Mouse (Mus musculus): ENCODE measurements around the gene Spopl.
"Not testable (repeated sequence)": the region's sequence is repeated elsewhere in the genome, so short reads cannot be mapped to it uniquely, and the experiment has no call there.

Gene Spopl

DNA sequence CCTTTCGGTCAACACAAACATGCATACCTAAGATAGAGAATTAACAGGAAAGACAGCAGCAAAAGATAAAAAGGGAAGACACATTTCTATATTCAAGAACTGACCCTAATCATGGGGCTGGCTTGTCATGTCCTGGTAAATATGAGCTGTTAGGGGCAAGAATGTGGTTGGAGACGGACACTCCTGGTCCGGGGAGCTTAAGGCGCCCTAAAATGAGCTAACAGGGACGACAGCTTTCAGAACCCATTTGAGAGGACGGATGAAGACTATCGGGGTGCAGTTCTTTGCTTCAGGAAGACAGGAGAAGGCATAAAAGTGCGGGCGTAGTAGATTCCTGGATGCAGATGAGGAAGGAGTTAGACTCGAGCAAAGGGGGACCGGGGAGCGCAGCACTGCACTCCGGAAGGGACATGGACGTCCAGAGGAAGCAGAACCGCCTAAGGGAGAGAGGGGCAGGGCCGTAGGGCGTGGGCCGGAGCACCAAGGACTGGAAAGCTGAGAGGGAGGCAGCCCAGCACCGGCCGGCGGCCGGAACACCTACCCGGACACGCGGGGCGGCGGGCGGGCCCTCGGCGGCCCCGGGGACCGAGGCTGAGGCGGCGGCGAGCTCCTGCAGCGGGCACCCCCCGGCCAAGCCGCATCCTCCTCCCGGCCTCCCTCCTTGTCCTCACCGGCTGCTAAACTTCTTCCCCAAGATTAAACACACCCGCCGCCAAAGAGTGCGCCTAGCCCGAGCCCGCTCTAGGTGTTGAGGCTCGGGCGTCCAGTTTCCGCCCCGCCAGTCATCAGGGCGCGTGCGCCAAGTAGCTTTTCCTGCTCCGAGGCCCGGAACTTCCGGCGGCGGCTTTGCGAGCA, at the start of gene Spopl:
TSS of gene Spopl (minus strand) at position 805 of the 855 bp plus-strand sequence.
- peak; percentile 66 to 81 for DNase-seq (ENCODE audit: low spot score in 2 of 2)

DNA sequence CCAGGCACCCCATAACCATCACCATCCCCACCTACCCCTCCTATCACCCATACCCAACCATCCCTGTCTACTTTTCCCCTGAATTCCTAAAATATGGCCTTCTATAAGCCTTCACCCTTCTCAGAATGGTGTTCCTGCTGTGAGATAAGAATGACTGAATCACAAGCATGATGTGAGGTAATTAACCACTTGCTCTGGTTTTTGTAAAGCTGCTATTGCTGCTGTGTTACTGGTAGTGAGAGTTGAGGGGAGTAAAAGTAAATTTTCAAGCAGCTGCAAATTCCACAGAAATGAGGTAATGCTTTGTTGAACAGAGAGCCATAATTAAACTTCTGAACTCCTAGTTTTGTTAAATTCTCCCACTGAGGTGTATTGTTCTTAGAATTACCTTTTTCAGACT, 48.2 kb upstream of the Spopl start:
- no peak for DNase-seq (ENCODE audit: low spot score in 2 of 2)

DNA sequence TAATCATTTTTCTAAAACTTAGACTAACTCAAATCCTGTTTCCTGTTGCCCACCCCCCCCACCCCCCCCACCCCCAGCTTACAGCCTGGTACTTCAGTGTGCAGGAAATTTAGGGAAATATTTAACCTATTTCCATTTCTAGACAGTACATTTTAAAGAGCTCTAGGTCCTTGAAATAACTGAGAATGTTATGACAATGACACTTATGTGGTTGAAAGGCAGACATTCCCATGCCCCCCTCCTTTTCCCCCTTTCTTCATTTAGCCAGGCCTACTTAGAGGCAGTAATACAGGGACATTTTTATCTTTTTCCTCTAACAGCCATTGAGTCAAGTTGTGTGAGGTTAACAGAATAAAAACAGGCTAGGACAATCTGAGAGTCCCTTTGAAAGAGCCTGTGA, 46.1 kb upstream of the Spopl start:
- no peak for DNase-seq (ENCODE audit: low spot score in 2 of 2)

DNA sequence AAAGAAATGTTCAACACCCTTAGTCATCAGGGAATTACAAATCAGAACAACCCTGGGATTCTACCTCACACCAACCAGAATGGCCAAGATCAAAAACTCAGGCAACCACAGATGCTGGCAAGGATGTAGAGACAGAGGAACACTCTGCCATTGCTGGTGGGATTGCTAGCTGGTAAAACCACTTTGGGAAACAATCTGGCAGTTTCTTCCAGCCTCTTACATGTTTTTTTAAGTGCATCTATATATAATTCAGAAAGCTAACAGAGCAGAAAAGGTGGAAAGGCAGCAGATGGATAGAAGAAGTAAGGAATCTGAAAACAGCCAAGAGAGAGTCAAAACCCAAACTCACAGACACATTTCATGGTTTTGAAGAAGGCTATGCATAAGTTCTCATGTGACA, 33.5 kb upstream of the Spopl start:
- no peak for DNase-seq (ENCODE audit: low spot score in 2 of 2)

DNA sequence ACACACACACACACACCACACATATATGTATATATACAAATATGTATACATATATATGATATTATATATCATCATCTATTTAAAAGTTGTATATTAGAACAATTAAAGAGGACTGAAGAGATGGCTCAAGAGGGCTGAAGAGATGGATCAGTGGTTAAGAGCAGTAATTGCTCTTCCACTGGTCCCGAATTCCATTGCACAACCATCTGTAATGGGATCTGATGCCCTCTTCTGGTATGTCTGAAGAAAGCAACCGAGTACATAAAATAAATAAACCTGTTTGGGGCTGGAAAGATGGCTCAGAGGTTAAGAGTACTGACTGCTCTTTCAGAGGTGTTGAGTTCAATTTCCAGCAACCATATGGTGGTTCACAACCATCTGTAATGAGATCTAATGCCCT, 16.9 kb upstream of the Spopl start:
- DNase-seq (ENCODE audit: low spot score in 2 of 2) = no peak

DNA sequence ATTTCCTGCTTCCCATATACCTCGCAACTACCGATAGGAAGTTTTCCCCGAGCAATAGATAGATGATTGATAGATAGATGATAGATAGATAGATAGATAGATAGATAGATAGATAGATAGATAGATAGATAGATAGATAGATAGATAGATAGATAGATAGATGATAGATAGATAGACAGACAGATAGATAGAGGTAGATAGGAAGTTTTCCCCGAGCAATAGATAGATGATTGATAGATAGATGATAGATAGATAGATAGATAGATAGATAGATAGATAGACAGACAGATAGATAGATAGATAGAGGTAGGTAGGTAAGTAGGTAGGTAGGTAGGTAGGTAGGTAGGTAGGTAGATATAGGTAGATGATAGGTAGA, 239 bp upstream of the Spopl start:
- not testable (repeated sequence) for DNase-seq (ENCODE audit: low spot score in 2 of 2)

DNA sequence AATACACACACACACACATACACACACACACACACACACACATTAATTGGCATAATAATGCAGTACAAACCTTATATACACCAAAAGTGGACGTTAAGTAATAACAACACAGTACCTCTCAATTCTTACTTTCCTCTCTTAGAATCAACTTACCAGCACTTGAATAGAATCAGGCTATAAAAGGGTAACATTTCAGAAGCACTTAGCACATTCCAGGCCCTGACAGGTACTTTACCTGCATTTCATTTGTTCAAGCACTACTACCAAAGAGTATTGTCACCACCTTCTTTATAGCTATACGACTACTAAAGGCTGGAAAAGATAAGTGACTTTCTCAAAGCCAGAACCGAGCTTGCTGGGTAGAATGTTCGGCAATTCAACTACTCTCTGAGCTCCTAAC, 1.3 kb downstream of the Spopl start:
- no peak for DNase-seq (ENCODE audit: low spot score in 2 of 2)

DNA sequence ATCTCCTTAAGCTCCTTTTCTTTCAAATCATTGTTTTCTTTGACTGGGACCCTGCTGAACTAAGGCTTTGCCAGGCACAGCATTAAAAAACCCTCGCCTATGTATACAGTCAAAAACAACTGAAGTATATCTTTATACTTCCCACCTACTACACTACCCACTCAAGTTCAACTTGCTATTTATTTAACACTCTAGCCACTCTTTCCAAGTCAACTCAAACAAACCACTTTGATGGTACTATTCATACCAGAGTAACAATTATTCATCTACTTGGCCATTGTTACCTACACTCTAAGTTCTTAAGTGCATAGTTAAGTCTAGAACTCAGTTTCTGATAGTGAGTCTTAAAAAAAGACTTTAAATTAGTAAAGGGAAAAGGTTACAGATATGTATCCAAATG, 3.1 kb downstream of the Spopl start:
- no peak for DNase-seq (ENCODE audit: low spot score in 2 of 2)

DNA sequence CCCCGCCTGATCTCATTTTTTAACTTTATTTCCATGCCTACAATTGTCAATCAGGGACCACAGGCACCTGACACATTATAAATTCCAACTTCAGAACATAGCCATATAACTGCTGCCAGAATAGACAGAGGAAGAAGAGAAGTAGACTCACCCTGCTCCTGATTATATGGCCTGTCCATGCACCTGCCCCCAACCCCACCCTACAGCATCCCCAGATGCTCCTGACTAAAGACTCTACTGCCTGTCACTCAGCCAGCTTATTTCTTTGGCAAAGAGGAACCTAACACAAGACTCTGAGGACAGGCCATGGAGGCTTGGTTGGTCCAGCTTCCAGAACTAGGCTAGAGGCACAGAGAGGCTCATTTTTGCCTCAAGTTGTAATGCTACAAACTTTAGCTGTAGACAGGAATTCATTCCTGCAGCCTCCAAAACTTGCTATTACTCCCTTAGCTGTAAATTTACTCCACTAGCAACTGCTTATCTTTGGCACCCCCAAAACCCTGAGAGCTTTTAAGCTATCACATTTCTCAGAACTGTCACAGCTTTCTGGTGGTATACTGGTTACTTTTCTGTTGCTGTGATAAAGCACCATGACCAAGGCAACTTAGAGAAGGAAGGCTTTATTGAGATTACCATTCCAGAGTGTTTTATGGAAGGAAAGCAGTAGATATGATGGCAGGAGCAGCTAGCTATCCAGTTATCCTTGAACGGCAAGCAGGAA, 6.7 kb downstream of the Spopl start:
- DNase-seq (ENCODE audit: low spot score in 2 of 2) = no peak

DNA sequence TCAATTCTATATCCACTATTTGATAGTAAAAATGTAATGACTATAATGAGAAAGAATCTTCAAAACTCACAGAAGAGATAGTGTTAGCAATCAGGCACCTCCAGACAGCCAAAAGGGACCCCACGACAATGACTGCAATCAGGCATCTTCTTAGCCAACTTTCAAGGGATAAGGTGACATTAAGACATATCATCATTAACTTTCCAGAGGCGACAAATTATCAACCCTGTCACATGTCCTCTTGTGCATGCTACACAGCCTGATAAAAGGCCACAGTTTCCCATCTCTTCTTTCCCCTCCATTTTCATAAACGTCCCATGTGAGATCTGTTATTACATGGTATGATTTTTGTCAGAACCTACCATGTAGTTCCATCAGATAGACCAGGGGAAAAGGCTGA, 9.0 kb downstream of the Spopl start:
- no peak for DNase-seq (ENCODE audit: low spot score in 2 of 2)

DNA sequence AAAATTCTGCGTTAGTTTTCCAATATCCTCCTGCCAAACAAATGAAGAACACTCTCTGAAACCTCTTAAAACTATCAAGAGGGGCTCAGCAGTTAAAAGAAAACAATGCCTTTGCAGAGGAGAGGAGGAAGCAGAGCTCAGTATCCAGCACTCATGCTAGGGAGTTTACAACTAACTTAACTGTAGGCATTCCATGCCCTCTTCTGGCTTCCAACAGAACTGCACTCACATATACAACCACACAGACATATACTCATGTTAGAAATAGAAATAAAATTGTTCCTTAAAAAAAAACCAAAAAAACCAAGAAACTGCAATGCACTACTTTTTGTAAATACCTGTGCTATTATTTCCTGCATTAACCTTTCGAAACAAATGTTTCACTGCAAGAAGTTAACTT, 12.7 kb downstream of the Spopl start:
- DNase-seq (ENCODE audit: low spot score in 2 of 2) = no peak

DNA sequence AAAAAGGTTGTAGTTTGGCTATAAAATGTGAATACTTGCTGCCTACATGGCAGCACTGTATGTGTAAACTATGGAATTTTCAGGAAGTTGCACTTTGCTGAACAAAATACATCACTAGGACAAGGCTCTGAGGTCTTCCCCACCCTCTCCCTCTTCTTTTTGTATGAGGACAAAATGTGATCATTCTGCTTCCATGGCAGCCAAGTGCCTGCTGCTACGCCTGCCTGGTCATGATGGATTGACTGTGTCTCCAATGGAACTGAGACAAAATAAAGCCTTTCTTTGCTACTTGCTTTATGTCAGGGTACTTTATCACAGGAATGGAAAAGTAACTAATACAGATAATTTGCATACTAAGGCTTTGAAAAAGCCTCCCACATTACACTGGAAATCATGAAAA, 20.7 kb downstream of the Spopl start:
- DNase-seq (ENCODE audit: low spot score in 2 of 2) = no peak

DNA sequence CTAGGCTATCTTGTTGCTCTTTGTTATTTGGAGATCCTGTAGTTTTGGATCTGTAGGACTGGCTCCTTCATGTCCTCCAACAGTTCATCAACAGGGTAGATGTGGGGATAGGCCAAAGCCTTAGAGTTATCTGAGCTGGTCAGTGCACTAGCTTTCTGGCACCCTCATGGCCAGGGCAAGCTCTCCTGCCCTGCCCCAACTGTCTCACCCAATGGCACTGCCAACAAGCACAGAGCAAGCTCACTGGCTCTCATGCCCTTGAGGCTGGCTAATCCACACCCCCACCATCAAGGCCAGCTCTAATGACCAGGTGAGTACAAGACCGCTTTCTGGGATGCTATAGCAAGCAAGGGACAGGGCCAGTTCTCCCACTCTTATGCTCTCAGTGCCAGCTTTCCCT, 24.7 kb downstream of the Spopl start:
- DNase-seq (ENCODE audit: low spot score in 2 of 2) = no peak

DNA sequence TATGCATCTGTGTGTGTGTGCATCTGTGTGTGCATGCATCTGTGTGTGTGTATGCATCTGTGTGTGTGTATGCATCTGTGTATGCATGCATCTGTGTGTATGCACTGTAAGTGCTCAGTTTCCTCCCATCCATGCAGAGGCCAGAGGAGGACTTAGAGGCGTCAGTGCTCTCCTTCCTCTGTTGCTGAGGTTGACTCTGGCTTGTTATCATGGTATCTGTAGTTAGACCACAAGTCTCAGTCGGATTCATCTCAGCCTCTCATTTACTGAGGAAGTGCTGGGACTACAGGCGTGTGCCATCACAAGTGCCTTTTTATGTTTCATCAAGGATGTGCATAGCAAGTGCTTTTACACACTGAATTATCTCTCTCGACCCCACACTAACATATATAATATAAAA, 31.9 kb downstream of the Spopl start:
- no peak for DNase-seq (ENCODE audit: low spot score in 2 of 2)

DNA sequence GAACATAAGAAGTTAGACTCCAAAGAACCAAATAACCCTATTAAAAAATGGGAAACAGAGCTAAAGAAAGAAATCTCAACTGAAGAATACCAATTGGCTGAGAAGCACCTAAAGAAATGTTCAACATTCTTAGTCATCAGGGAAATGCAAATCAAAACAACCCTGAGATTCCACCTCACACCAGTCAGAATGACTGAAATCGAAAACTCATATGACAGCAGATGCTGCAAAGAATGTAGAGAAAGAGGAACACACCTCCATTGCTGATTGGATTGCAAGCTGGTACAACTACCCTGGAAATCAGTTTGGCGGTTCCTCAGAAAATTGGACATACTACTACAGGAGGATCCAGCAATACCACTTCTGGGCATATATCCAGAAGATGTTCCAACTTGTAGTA, 44.2 kb downstream of the Spopl start:
- not testable (repeated sequence) for DNase-seq (ENCODE audit: low spot score in 2 of 2)

DNA sequence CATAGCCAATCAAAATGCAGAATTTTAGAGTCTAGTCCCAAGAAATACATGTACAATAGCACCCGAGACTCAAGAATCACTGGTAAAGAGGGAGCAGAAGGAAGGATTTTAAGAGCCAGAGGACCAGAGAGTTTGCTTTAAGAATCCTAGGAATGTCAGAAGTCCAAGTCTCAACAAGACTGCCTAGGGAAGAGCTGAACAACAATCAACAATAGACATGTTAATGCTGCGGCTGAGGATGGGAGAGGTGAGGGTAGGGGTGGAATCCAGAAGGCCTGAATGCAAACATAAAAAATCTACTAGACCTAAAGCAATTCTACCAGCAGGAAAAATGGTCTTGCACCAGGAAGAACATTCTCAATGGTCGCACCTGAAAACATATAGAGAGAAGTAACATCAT, 66.8 kb downstream of the Spopl start:
- DNase-seq (ENCODE audit: low spot score in 2 of 2) = no peak

DNA sequence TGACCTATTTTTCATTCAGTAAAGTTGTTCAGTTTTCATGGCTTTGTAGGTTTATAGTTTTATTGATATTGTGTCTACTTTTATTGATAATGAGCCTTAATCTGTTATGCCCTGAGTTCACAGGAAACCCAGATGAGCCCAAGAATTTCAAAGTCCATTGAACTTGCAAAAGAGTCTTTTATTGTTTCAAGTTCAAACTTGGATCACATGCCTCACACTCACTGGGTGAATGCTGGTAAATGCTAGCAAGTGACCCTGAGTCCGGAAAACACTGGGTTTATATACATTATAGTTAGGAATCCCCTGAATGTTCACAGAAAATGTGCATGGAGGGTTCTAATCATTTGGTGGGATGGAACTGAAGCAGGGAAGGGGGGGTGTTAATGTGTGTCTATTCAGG, 90.2 kb downstream of the Spopl start:
- no peak for DNase-seq (ENCODE audit: low spot score in 2 of 2)

DNA sequence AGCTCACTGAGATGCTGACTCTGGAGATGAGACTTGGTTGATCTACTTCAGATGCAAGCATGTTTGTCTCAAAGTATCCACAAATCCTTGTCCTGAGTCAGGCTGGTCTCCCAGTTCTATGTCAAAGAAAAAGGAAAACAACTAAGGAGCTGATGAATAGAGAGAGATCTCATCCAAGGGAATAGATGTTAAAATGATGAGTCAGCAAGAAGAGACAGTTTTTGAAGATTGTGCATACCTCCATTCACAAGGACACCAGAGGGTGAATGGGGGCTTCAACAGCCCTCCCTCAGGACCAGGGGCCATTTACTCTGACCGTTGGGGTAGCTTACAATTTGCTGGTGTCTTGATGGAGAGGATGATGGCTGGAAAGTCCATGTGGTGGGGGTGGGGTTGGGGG, 104.4 kb downstream of the Spopl start:
- no peak for DNase-seq (ENCODE audit: low spot score in 2 of 2)

DNA sequence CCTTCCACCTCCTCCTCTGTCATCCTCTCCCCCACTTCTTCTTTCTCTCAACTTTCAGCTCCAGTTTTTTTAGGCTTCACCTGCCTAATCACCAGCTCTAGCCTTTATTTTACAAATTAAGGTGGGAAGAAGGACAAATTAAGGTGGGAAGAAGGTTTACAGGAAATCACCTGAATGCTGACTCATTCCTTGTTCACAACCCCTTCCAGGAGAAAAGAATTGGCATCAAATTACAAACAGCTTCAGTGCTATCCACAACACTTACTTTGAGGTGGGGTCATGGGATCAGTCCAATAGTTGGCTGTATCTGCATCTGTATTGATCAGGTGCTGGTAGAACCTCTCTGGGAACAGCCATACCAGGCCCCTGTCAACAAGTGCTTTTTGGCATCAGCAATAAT, 114.5 kb downstream of the Spopl start:
- no peak for DNase-seq (ENCODE audit: low spot score in 2 of 2)

Measured in cerebellum, postnatal 4 days (tissue).